Mouse (Mus musculus) brain, embryonic 14.5 days (tissue): ENCODE results near the gene Hdgfl2.

ENCODE experiments used
- CTCF ChIP-seq: fragments of 200-500 bp; IDR thresholded peaks from 2 replicates; pipeline ENCODE4 v1.5.1; 2012; ENCODE audit warnings: inconsistent platforms, mild to moderate bottlenecking, moderate library complexity, borderline replicate concordance; ENCODE audit not compliant: insufficient read depth, insufficient read length; ENCODE audit errors: extremely low read depth
- POLR2A ChIP-seq: fragments of 200-500 bp; IDR thresholded peaks from 2 replicates; pipeline ENCODE4 v1.6.1; 2012; ENCODE audit warnings: mild to moderate bottlenecking, inconsistent platforms, borderline replicate concordance; ENCODE audit not compliant: poor library complexity, insufficient read depth, insufficient read length, severe bottlenecking; ENCODE audit errors: extremely low read depth

- TF ChIP-seq POLR2A = no peak
- no peak for TF ChIP-seq CTCF
Observed at GRCm38 (mm10) chr17:56107736-56108135, 28.3 kb downstream of the Hdgfl2 start.
